Mouse (Mus musculus) forebrain, embryonic 12.5 days (tissue): ENCODE measurements at regions not wholly inside any gene's neighbourhood (a gene's known extent, or its start where the extent isn't known, plus 50 kb on each side); places are given as distances from the start of the nearest gene placed in this dataset.

ENCODE experiments used
- ATAC-seq: fragments of 200-750 bp; cut with Nextera tagmentation; 2 replicates; pipeline ENCODE4 v1.8.0; 2017; ENCODE audit warnings: moderate TSS enrichment; ENCODE audit not compliant: low FRiP score
- H3K27ac ChIP-seq: fragments of 300-500 bp; sonication (generic); 2 replicates; pipeline ENCODE4 v1.5.1; 2016; ENCODE audit warnings: mild to moderate bottlenecking
- H3K27me3 ChIP-seq: fragments of 300-500 bp; sonication (generic); 2 replicates; pipeline ENCODE4 v1.6.1; 2016; ENCODE audit warnings: mild to moderate bottlenecking
- H3K36me3 ChIP-seq: fragments of 300-500 bp; sonication (generic); replicated peaks from 2 replicates; pipeline ENCODE4 v1.6.1; 2016; ENCODE audit warnings: mild to moderate bottlenecking
- H3K4me1 ChIP-seq: fragments of 300-500 bp; sonication (generic); 2 replicates; pipeline ENCODE4 v1.6.1; 2016
- H3K4me2 ChIP-seq: fragments of 300-500 bp; sonication (generic); 2 replicates; pipeline ENCODE4 v1.6.1; 2016; ENCODE audit warnings: mild to moderate bottlenecking, moderate library complexity
- H3K4me3 ChIP-seq: fragments of 300-500 bp; sonication (generic); replicated peaks from 2 replicates; pipeline ENCODE4 v1.5.1; 2016; ENCODE audit warnings: mild to moderate bottlenecking
- H3K9ac ChIP-seq: fragments of 300-500 bp; sonication (generic); 2 replicates; pipeline ENCODE4 v1.6.1; 2016; ENCODE audit warnings: mild to moderate bottlenecking
- H3K9me3 ChIP-seq: fragments of 300-500 bp; sonication (generic); 2 replicates; pipeline ENCODE4 v1.6.1; 2016
- WGBS: fragments of 180-500 bp; shearing (Covaris S2); methylation state at CpG from one replicate; pipeline ENCODE4 v1.1.7; 2016; 5-methylcytosine and 5-hydroxymethylcytosine counted together

- ATAC-seq = no peak
- Histone ChIP-seq H3K4me2 (no peak overlapping the region), H3K27me3 (no peaks in the 10 kb centered on the region), H3K4me1 (no peaks in the 10 kb centered on the region), H3K9me3 (0 out of 2 replicates have a peak, but pooled peaks cover 3% of the 10 kb centered on the region), H3K4me3 (no peak overlapping the region), H3K36me3 (no peaks in the 10 kb centered on the region), H3K9ac (no peak overlapping the region), H3K27ac (no peak overlapping the region)
- 57% methylated on average over 2 of the region's 2 CpGs for WGBS
Observed at GRCm38 (mm10) chr17:88847255-88847654, 55.5 kb upstream of the Lhcgr start.

GRCm38 (mm10) chr17:88845278-88845677, 53.5 kb upstream of the Lhcgr start:
- no peak overlapping the region for H3K27ac ChIP-seq
- H3K4me1 ChIP-seq = no peaks in the 10 kb centered on the region
- no peak overlapping the region for H3K9ac ChIP-seq
- no peak overlapping the region for H3K4me2 ChIP-seq
- no peaks in the 10 kb centered on the region for H3K27me3 ChIP-seq
- 63% methylated on average over 7 of the region's 7 CpGs for WGBS
- no peak overlapping the region for H3K4me3 ChIP-seq
- H3K36me3 ChIP-seq = no peaks in the 10 kb centered on the region
- ATAC-seq = no peak
- H3K9me3 ChIP-seq = 0 out of 2 replicates have a peak, but pooled peaks cover 3% of the 10 kb centered on the region
